Mouse (Mus musculus) neural tube, embryonic 12.5 days (tissue): ENCODE measurements at regions not wholly inside any gene's neighbourhood (a gene's known extent, or its start where the extent isn't known, plus 50 kb on each side); places are given as distances from the start of the nearest gene placed in this dataset.
"Not testable (repeated sequence)": the region's sequence is repeated elsewhere in the genome, so short reads cannot be mapped to it uniquely, and the experiment has no call there.

Source experiments
- ATAC-seq: fragments of 200-750 bp; cut with Nextera tagmentation; 2 replicates; pipeline ENCODE4 v1.8.0; 2017; ENCODE audit warnings: low read depth, mild to moderate bottlenecking, moderate TSS enrichment, moderate library complexity; ENCODE audit not compliant: low FRiP score
- H3K27ac ChIP-seq: fragments of 300-500 bp; sonication (generic); 2 replicates; pipeline ENCODE4 v1.5.1; 2016
- H3K27me3 ChIP-seq: fragments of 300-500 bp; sonication (generic); replicated peaks from 2 replicates; pipeline ENCODE4 v1.6.1; 2016; ENCODE audit warnings: mild to moderate bottlenecking
- H3K36me3 ChIP-seq: fragments of 300-500 bp; sonication (generic); 2 replicates; pipeline ENCODE4 v1.6.1; 2016; ENCODE audit warnings: mild to moderate bottlenecking
- H3K4me1 ChIP-seq: fragments of 300-500 bp; sonication (generic); 2 replicates; pipeline ENCODE4 v1.6.1; 2016
- H3K4me2 ChIP-seq: fragments of 300-500 bp; sonication (generic); replicated peaks from 2 replicates; pipeline ENCODE4 v1.6.1; 2016; ENCODE audit warnings: mild to moderate bottlenecking
- H3K4me3 ChIP-seq: fragments of 300-500 bp; sonication (generic); 2 replicates; pipeline ENCODE4 v1.5.1; 2016
- H3K9ac ChIP-seq: fragments of 300-500 bp; sonication (generic); 2 replicates; pipeline ENCODE4 v1.6.1; 2016; ENCODE audit warnings: mild to moderate bottlenecking
- H3K9me3 ChIP-seq: fragments of 300-500 bp; sonication (generic); 2 replicates; pipeline ENCODE4 v1.6.1; 2016; ENCODE audit warnings: mild to moderate bottlenecking
- WGBS: fragments of 180-500 bp; shearing (Covaris S2); methylation state at CpG from one replicate; pipeline ENCODE4 v1.1.7; 2016; 5-methylcytosine and 5-hydroxymethylcytosine counted together

- H3K27me3 ChIP-seq = no peaks in the 10 kb centered on the region
- no peak overlapping the region for H3K9ac ChIP-seq
- no peak overlapping the region for H3K4me3 ChIP-seq
- WGBS = 82% methylated on average over 6 of the region's 6 CpGs
- H3K9me3 ChIP-seq = no peaks in the 10 kb centered on the region
- no peaks in the 10 kb centered on the region for H3K4me1 ChIP-seq
- H3K4me2 ChIP-seq = no peak overlapping the region
- no peak for ATAC-seq
- H3K27ac ChIP-seq = no peak overlapping the region
- no peaks in the 10 kb centered on the region for H3K36me3 ChIP-seq
Measured at GRCm38 (mm10) chr16:9043271-9043670, 213.4 kb downstream of the 1810013L24Rik start.

- no peak for ATAC-seq
- Histone ChIP-seq H3K9me3 (no peaks in the 10 kb centered on the region), H3K27ac (no peak overlapping the region), H3K27me3 (no peaks in the 10 kb centered on the region), H3K9ac (no peak overlapping the region), H3K4me1 (no peaks in the 10 kb centered on the region), H3K36me3 (no peaks in the 10 kb centered on the region), H3K4me3 (no peak overlapping the region), H3K4me2 (no peak overlapping the region)
- 82% methylated on average over 2 of the region's 2 CpGs for WGBS
Measured at GRCm38 (mm10) chr16:9046864-9047263, 217.0 kb downstream of the 1810013L24Rik start.

DNA sequence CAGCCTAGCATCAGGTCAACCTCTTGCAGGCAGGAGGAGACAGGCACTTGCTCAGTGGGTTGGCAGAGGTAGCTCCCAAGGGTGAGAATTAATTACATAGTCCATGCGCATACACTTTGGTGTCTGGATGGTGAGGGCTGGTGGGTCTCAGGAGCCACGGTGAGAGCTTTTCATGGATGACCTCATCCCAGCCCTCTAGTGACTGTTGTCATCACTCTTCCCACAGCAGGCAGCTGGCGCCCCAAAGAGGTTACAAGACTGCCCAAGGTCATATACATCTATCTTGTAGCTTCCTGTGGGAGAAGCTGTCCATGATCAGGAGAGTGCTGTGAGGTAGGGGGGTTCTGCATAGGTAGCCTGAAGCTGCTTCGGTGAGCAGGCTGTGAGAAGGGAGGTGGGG, 224.5 kb downstream of the 1810013L24Rik start:
- Histone ChIP-seq H3K27ac (no peak overlapping the region), H3K9ac (no peak overlapping the region), H3K27me3 (no peaks in the 10 kb centered on the region), H3K9me3 (no peaks in the 10 kb centered on the region), H3K36me3 (no peaks in the 10 kb centered on the region), H3K4me2 (no peak overlapping the region), H3K4me3 (no peak overlapping the region), H3K4me1 (no peaks in the 10 kb centered on the region)
- ATAC-seq = no peak
- 43% methylated on average over 4 of the region's 4 CpGs for WGBS

- Histone ChIP-seq H3K4me2 (no peak overlapping the region), H3K9ac (no peak overlapping the region), H3K27me3 (no peaks in the 10 kb centered on the region), H3K27ac (no peak overlapping the region), H3K36me3 (no peaks in the 10 kb centered on the region), H3K4me3 (no peak overlapping the region), H3K4me1 (no peaks in the 10 kb centered on the region), H3K9me3 (no peaks in the 10 kb centered on the region)
- no peak for ATAC-seq
- WGBS = 90% methylated on average over 3 of the region's 3 CpGs
Measured at GRCm38 (mm10) chr16:9056430-9056829, 226.5 kb downstream of the 1810013L24Rik start.

GRCm38 (mm10) chr16:9071526-9071925, 241.6 kb downstream of the 1810013L24Rik start:
- H3K4me1 ChIP-seq = no peaks in the 10 kb centered on the region
- H3K9me3 ChIP-seq = no peaks in the 10 kb centered on the region
- no peak overlapping the region for H3K9ac ChIP-seq
- no peaks in the 10 kb centered on the region for H3K27me3 ChIP-seq
- WGBS = 89% methylated on average over 4 of the region's 4 CpGs
- H3K36me3 ChIP-seq = no peaks in the 10 kb centered on the region
- H3K27ac ChIP-seq = no peak overlapping the region
- ATAC-seq = no peak
- no peak overlapping the region for H3K4me2 ChIP-seq
- no peak overlapping the region for H3K4me3 ChIP-seq

GRCm38 (mm10) chr16:9071956-9072355, 242.1 kb downstream of the 1810013L24Rik start:
- not testable (repeated sequence) for H3K4me3 ChIP-seq, H3K4me1 ChIP-seq, H3K27me3 ChIP-seq, ATAC-seq, H3K4me2 ChIP-seq, H3K9me3 ChIP-seq, H3K36me3 ChIP-seq, H3K27ac ChIP-seq, H3K9ac ChIP-seq
- 92% methylated on average over 5 of the region's 5 CpGs for WGBS

DNA sequence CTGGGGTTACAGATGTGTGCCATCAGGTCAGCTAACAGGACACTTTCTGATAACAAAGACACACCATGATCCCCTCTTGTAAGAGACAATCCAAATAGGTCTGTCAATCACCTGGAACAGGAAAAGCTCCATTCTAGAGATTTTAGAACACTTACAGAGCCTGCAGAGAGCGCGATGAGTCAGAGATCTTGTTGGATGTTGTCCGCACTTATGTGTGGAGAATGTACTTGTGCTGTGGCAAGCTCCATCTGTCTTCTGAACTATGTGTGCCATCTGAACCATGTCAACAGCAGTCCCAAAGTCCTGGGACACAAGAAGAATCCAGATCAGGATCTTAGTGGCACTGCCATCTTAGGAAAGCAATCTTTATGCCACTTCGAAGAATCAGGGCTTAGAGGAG, 244.4 kb downstream of the 1810013L24Rik start:
- 92% methylated on average over 4 of the region's 4 CpGs for WGBS
- Histone ChIP-seq H3K4me2 (no peak overlapping the region), H3K27me3 (no peaks in the 10 kb centered on the region), H3K27ac (no peak overlapping the region), H3K9me3 (no peaks in the 10 kb centered on the region), H3K36me3 (no peaks in the 10 kb centered on the region), H3K9ac (no peak overlapping the region), H3K4me3 (no peak overlapping the region), H3K4me1 (no peaks in the 10 kb centered on the region)
- no peak for ATAC-seq

DNA sequence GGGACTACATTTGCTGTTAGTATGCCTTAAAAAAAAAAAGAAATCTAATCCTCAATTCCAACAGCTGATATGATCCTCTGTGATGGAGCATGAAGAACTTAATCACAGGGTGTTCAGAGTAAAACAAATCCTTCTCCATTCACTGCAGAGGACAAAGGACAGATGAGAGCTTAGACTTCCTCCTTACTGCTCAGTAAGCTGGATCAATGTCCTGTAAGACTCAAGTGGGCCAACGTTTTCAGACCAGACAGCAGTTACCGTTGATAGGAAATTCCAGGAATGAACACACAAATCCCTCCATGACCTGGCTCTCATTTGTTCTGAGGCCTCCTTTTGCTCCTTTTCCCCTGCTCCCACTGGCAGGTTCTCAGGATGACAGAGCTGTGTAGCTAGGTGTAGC, 247.6 kb downstream of the 1810013L24Rik start:
- ATAC-seq = no peak
- Histone ChIP-seq H3K9ac (no peak overlapping the region), H3K27ac (no peak overlapping the region), H3K27me3 (no peaks in the 10 kb centered on the region), H3K9me3 (no peaks in the 10 kb centered on the region), H3K4me3 (no peak overlapping the region), H3K36me3 (no peaks in the 10 kb centered on the region), H3K4me2 (no peak overlapping the region), H3K4me1 (no peaks in the 10 kb centered on the region)
- 88% methylated on average over 2 of the region's 2 CpGs for WGBS

DNA sequence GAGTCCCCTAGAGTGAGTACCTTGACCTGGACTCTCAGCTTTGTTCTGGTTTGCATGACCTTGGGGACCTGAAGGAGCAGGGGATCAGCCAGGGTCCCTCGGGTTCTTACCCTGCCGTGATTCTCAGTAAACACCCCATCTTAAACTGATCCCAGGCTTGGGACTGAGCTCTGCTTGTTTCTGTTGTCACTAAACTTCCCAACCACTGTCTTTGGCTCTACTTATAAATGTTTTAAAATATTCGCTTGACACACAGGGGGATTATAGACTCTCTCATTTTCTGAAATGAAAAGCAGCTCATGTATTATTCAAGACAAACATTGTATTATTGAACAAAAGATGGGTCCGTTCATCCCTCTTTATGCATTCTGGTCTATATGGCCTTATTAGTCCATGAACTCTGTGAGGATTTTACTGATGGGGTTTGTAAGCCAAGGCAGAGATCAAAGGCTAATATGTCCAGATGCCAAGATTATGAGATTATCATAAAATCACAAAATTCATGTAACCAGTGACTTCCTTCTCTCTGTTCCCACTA, 248.6 kb downstream of the 1810013L24Rik start:
- H3K36me3 ChIP-seq = no peaks in the 10 kb centered on the region
- H3K4me1 ChIP-seq = no peaks in the 10 kb centered on the region
- no peak overlapping the region for H3K27ac ChIP-seq
- no peaks in the 10 kb centered on the region for H3K27me3 ChIP-seq
- 56% methylated on average over 4 of the region's 4 CpGs for WGBS
- H3K4me3 ChIP-seq = no peak overlapping the region
- H3K9me3 ChIP-seq = no peaks in the 10 kb centered on the region
- no peak overlapping the region for H3K4me2 ChIP-seq
- no peak overlapping the region for H3K9ac ChIP-seq
- ATAC-seq = no peak

DNA sequence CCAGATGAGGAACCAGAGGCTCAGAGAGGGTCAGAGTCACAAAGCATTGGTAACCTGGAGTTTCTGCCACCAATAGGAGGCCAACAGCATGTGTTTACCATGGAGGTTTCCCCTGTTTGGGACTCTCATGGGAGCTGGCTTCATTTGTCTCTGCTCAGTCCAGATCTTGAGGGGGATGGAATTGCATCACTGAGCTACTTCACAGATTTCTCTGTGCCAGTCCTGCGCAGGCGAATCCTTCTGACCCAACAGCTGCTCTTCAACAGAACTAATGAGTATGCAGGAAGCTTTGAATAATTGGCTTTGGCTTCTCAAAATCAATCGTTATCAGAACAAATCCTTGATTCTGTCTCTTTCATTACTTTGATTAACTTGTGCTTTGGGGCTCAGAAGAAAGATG, 253.1 kb downstream of the 1810013L24Rik start:
- Histone ChIP-seq H3K4me1 (no peaks in the 10 kb centered on the region), H3K4me2 (no peak overlapping the region), H3K9me3 (no peaks in the 10 kb centered on the region), H3K9ac (no peak overlapping the region), H3K27ac (no peak overlapping the region), H3K27me3 (no peaks in the 10 kb centered on the region), H3K36me3 (no peaks in the 10 kb centered on the region), H3K4me3 (no peak overlapping the region)
- ATAC-seq = no peak
- WGBS = 90% methylated on average over 3 of the region's 3 CpGs

GRCm38 (mm10) chr16:9083740-9084139, 253.8 kb downstream of the 1810013L24Rik start:
- H3K4me1 ChIP-seq = no peaks in the 10 kb centered on the region
- no peaks in the 10 kb centered on the region for H3K9me3 ChIP-seq
- ATAC-seq = no peak
- no peaks in the 10 kb centered on the region for H3K36me3 ChIP-seq
- no peak overlapping the region for H3K9ac ChIP-seq
- no peak overlapping the region for H3K4me2 ChIP-seq
- no peak overlapping the region for H3K4me3 ChIP-seq
- H3K27me3 ChIP-seq = no peaks in the 10 kb centered on the region
- WGBS = 67% methylated on average over 2 of the region's 2 CpGs
- H3K27ac ChIP-seq = no peak overlapping the region

GRCm38 (mm10) chr16:9084581-9084980, 254.7 kb downstream of the 1810013L24Rik start:
- WGBS = 100% methylated on average over 1 of the region's 1 CpGs
- Histone ChIP-seq H3K36me3 (no peaks in the 10 kb centered on the region), H3K4me2 (no peak overlapping the region), H3K9ac (no peak overlapping the region), H3K4me3 (no peak overlapping the region), H3K27ac (no peak overlapping the region), H3K4me1 (no peaks in the 10 kb centered on the region), H3K9me3 (no peaks in the 10 kb centered on the region), H3K27me3 (no peaks in the 10 kb centered on the region)
- no peak for ATAC-seq

DNA sequence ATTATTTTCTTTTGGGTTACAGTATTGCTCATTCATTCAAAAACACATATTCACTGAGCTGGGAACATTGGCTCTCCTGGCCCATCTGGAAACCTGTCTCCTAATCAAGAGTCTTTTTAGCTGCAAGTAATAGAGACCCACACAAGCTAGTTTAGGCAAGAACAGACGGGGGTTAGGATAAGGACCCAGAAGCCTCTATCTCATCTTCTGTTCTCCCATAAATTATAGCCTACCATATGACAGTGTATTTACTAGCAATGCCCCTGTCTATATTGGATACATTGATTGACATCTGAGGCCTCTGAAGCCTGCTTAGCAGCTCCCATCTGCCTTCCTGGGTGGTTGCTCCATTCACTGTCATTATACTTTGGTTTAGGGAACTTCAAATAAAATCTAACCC, 255.2 kb downstream of the 1810013L24Rik start:
- no peak for ATAC-seq

More for the DNA sequence above, 255.2 kb downstream of the 1810013L24Rik start:
- H3K9ac ChIP-seq = no peak overlapping the region
- H3K9me3 ChIP-seq = no peaks in the 10 kb centered on the region
- no peak overlapping the region for H3K4me2 ChIP-seq
- H3K4me1 ChIP-seq = no peaks in the 10 kb centered on the region
- WGBS = 70% methylated on average over 1 of the region's 1 CpGs
- H3K27ac ChIP-seq = no peak overlapping the region
- H3K27me3 ChIP-seq = no peaks in the 10 kb centered on the region
- no peaks in the 10 kb centered on the region for H3K36me3 ChIP-seq
- H3K4me3 ChIP-seq = no peak overlapping the region
